Mouse (Mus musculus) E14TG2a.4 (cell line): ENCODE results near the gene Gnai3.

Source experiments
- CTCF ChIP-seq: conservative IDR thresholded peaks from 2 replicates; pipeline ENCODE4 v1.5.1; 2014; ENCODE audit warnings: low read length
- NANOG ChIP-seq: IDR thresholded peaks from 2 replicates; pipeline ENCODE4 v1.6.1; 2014; ENCODE audit warnings: borderline replicate concordance, low read length, mixed read lengths

DNA sequence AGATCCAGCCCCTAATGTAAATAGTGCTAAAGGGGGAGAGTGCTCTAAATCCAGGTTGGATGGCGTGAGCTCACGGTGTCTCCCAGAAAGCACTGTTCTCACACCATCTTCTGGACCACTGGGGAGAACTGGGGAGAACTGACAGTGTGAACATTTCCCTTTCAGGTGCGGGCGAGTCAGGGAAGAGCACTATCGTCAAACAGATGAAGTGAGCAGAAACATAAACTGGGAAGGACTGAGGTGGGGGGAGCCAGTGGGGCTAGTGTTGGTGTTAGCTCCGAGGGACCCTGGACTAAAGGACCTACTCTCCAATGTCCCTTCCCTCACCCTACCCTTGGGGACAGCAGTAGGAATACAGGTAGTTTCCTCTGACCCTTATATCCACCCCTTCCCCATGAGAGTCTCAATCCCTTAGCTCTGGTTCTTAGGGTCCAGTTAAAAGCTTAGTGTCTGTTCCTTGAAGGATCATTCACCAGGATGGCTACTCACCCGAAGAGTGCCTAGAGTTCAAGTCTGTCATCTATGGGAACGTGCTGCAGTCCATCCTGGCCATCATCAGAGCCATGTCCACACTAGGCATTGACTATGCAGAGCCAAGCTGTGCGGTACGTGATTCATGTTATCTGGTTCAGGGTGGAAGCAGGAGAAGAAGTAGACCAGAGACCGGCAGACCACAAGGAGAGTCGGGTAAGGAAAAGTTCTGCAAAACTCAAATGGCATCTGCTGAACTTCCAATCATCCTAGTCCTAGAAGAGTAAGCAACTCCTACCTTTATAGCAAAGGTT lies 50.8 kb downstream of the Gnai3 start:
- no peak for TF ChIP-seq CTCF
- TF ChIP-seq NANOG, result no peak
